Mouse (Mus musculus): ENCODE measurements around the gene Etl4. TPM values are rescaled to one million over a fixed set of nuclear protein-coding genes. Genes with fewer than 3 reads are reported as not detected.
A peak's percentile ranks its signal among the peaks of the same experiment; 100 is the strongest.

The Etl4 gene
- total RNA-seq, 2 experiments from 2014 or later: 0.26 to 0.82 TPM

DNA sequence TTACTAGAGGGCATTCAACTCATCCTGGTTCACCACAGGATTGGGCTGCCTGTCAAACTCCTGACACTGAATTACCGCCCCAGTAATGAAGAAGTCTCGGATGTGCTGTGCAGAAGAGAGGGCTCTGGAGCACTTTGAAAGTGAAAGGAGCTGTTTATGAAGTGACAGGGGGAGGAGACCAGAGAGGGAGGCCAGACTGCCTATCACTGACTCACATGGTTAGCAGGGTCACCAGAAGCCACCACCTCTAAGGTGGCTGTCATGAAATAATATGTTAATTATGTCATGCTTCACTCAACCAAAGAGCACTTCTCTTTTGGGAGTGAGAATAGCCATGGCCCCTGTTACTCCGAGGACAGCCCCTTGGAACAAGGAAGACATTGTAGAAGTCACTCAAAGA lies 825.9 kb downstream of the Etl4 start:
- ATAC-seq (replicated peaks; ENCODE audit: poor library complexity, severe bottlenecking): peak; percentile 62

GRCm38 (mm10) chr2:20736324-20737015 lies 826.9 kb downstream of the Etl4 start:
- ATAC-seq (replicated peaks; ENCODE audit: poor library complexity, severe bottlenecking): no peak

DNA sequence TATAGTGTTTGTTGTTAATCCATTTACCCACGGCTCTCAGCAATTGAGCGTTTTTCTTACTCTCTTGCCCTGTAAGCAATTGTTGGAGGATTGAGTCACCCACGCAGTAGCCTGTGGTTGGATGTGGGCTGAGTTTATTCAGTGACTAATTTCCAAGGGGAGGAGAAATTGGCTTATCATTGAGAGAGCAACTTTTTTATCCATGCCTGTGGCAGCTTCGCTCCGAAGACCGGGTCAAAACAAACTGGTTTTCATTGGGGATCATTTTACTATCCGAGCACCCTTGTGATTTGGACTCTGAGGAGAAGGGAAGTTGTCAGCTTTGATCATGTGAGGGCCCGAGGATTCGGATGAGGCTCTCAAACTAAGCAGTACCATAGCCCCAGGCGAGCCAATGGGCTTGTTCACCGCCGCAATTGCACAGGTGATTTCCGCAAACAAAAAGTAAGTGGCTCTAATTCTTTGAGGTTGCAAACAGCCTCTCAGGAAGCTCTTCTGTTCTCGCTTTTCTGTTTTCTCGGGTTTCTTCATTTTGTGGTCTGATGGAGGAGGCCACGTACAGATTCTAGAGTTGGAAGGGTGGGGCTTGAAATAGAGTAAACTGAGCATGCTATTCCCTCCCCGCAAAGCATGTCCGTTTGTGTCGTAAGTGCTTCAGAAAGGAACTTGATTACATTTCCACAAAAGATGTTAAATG lies 827.7 kb downstream of the Etl4 start:
- peak; percentile 35; the same call in 1 of the 2 replicates for ATAC-seq (replicated peaks; ENCODE audit: poor library complexity, severe bottlenecking)

- ATAC-seq (replicated peaks; ENCODE audit: poor library complexity, severe bottlenecking): no peak
These were observed 828.3 kb downstream of the Etl4 start for GRCm38 (mm10) chr2:20737837-20738236.

DNA sequence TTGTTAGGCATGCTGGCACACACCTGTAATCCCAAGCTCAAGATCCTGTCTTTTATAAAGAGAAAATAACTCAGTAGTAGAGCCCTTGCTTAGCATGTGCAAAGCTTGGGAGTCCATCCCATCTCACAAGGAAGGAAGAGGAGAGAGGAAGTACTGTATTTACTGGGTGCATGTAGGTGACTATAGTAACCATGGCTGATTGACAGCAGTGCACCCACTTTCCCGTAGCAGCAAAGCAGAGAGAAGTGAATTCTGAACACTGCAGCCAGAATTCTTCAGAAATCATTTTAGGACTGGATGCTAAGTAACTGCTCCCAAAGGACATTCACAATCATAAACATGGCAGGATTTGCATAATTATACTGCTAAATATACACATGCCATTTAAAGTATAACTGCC lies 838.1 kb downstream of the Etl4 start:
- no peak for ATAC-seq (replicated peaks; ENCODE audit: poor library complexity, severe bottlenecking)

GRCm38 (mm10) chr2:20748481-20748880 lies 838.9 kb downstream of the Etl4 start:
- no peak for ATAC-seq (replicated peaks; ENCODE audit: poor library complexity, severe bottlenecking)

GRCm38 (mm10) chr2:20749687-20750086 lies 840.1 kb downstream of the Etl4 start:
- no peak for ATAC-seq (replicated peaks; ENCODE audit: poor library complexity, severe bottlenecking)

DNA sequence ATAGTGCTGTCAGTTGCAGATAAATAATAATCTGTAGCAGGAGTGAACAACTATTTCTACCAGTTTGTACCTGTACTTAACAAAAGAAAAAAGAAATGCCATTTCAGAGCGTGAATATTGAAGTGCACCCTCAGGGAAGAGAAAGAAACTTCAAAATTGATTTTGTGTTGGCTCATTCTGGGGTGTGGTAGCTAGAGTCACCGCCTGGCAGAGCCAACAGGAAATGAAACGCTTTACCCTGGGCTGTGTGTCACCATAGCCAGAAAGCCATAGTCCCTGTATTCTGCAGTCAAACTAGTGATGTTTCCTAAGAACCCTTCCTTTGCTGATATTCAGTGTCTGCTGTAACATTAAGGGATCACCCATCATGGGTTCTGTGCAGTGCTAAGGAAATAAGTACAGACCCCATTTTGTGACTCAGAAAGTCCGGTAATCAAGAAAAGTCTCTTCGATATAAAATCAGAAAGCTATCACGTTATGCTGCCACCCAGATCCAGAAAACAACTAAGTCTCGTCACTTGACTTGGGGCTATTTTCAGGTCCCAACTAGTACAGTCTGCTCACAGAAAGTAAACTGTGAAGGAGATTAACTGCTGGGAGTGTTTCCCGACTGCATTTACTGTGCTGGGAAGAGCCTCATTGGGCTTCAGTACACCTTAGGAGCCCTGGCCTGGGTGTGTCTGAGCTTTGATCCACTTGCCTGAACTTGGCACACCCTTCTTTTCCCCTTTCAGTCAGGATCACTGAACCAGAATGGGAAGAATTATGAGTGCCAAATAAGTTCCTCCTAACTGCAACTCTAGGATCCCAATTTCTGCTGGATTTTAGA lies 843.9 kb downstream of the Etl4 start:
- ATAC-seq (replicated peaks; ENCODE audit: poor library complexity, severe bottlenecking): peak; percentile 53; the same call in 1 of the 2 replicates

- peak; percentile 86 for ATAC-seq (replicated peaks; ENCODE audit: poor library complexity, severe bottlenecking)
These were observed 847.4 kb downstream of the Etl4 start for GRCm38 (mm10) chr2:20756964-20757363.

DNA sequence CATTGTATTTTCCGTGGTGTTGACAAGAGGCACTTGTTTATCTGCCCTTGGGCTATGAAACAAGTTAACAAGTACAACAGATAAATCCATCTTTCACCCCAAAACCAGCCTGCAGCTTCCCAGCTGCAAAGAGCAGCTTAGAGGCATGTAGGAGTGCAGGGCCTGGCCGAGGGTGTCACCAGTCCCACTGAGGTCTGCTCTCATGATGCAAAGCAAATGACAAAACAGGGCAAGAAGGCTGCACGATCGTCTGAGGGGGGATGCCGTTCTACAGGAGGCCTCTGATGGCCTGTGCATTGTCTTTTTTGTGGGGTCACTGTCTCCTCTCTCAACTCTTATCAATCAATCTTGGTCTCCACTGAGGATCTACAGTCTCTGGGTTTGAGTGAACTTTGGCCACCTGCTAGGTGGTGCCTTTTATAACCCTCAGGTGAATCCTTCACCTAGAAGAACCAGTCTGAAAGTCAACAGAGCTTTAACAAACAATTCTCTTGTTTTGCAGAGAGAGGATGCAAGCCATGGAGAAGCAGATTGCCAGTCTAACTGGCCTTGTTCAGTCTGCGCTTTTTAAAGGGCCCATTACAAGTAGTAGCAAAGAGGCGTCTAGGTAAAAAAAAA lies 849.6 kb downstream of the Etl4 start:
- ATAC-seq (replicated peaks; ENCODE audit: poor library complexity, severe bottlenecking): no peak

GRCm38 (mm10) chr2:20761320-20761719 lies 851.7 kb downstream of the Etl4 start:
- no peak for ATAC-seq (replicated peaks; ENCODE audit: poor library complexity, severe bottlenecking)

- no peak for ATAC-seq (replicated peaks; ENCODE audit: poor library complexity, severe bottlenecking)
These were observed 852.2 kb downstream of the Etl4 start for GRCm38 (mm10) chr2:20761751-20762150.

- ATAC-seq (replicated peaks; ENCODE audit: poor library complexity, severe bottlenecking): no peak
These were observed 854.1 kb downstream of the Etl4 start for GRCm38 (mm10) chr2:20763511-20764212.

GRCm38 (mm10) chr2:20764566-20765090 lies 855.0 kb downstream of the Etl4 start:
- no peak for ATAC-seq (replicated peaks; ENCODE audit: poor library complexity, severe bottlenecking)

- no peak for ATAC-seq (replicated peaks; ENCODE audit: poor library complexity, severe bottlenecking)
These were observed 859.1 kb downstream of the Etl4 start for GRCm38 (mm10) chr2:20768681-20769080.

GRCm38 (mm10) chr2:20770171-20770570 lies 860.6 kb downstream of the Etl4 start:
- no peak for ATAC-seq (replicated peaks; ENCODE audit: poor library complexity, severe bottlenecking)

DNA sequence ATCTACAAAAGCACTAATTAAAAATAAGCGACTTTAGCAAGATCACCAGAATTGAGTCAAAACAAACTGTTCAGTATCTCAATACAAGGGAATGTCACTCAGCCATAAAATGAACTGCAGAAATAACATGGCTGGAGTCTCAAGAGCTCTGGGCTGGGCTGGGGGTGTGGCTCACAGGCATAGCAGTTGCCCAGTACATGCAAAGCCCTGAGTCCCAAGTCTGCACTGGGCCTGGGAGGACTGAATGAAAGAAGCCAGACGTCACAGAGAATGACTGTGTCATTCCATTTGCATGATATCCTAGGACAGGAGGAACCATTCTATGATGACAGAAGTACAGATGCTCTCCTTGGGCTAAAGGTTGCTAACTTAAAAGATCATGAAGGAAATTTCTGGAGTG lies 864.9 kb downstream of the Etl4 start:
- ATAC-seq (replicated peaks; ENCODE audit: poor library complexity, severe bottlenecking): no peak

DNA sequence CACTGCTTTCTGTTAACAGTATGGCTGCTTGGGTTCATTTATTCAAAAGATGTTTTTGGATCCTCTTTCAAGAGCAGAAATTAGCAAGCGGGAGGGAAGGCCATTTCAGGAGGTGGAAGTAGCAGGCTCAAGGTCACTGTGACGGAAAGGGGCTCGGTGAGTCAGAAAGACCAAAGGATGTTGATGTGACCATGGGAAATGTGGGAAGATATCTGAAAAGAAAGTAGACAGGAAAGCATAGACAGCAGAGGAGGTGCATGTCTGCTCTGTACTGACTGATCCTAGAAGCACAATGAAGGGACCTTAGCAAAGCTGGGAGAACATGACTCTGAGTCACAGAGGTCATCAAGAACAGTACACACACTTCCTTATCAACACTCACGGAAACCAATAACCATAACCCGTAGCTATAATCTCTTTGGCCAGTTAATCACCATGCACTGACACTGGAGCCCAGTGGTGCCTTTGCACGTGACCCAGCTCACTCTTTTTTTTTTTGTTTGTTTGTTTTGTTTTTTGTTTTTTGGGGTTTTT lies 866.7 kb downstream of the Etl4 start:
- ATAC-seq (replicated peaks; ENCODE audit: poor library complexity, severe bottlenecking): no peak

DNA sequence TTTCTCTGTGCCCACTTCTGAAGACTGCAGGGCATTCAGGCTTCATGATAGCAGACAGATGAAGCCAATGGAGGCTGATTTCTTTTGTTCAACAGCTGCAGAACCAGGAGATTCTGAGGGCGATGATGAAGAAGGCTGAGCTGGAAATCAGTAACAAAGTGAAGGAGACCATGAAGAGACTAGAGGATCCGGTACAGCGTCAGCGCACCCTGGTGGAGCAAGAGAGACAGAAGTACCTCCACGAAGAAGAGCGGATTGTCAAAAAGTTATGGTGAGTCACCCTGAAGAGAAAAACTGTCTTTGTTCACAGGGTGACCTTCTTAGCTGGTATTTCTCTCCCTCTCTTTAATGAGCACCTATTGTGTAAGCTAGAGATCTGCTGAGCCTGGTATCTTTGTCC lies 868.4 kb downstream of the Etl4 start:
- ATAC-seq (replicated peaks; ENCODE audit: poor library complexity, severe bottlenecking): no peak

Measured in granulocyte monocyte progenitor cell, adult 5-6 weeks (primary cell).